Mouse (Mus musculus): ENCODE data around the gene Teddm3. TPM values are rescaled to one million over a fixed set of nuclear protein-coding genes. Genes with fewer than 3 reads are reported as not detected.

Gene Teddm3
- polyA plus RNA-seq, 1 experiment from 2014 or later = not detected

GRCm38 (mm10) chr16:21192509-21193354 lies 38.9 kb upstream of the Teddm3 start:
- H3K27ac ChIP-seq (ENCODE audit: low read depth, low read length) = no peak overlapping the region
- H3K4me2 ChIP-seq = no peak overlapping the region

GRCm38 (mm10) chr16:21191569-21191968 lies 37.8 kb upstream of the Teddm3 start:
- Histone ChIP-seq H3K4me2 (no peak overlapping the region), H3K27ac (ENCODE audit: low read depth, low read length) (no peak overlapping the region)
- WGBS (ENCODE audit: insufficient replicate concordance) = 77% methylated on average over 14 of the region's 14 CpGs

More at GRCm38 (mm10) chr16:21192509-21193354, 38.9 kb upstream of the Teddm3 start:
- ATAC-seq (replicated peaks; ENCODE audit: insufficient number of reproducible peaks, low FRiP score, low TSS enrichment) = no peak
- H3K27me3 ChIP-seq (ENCODE audit: control insufficient read depth, insufficient read depth, low read length) = peaks cover 2% of the 10 kb centered on the region; the same call in 1 of the 2 replicates
- H3K36me3 ChIP-seq (ENCODE audit: control insufficient read depth, insufficient read depth, low read length) = no peaks in the 10 kb centered on the region
- WGBS (ENCODE audit: insufficient replicate concordance) = 36% methylated on average over 7 of the region's 7 CpGs
- no peak overlapping the region for H3K4me3 ChIP-seq (ENCODE audit: low read depth, low read length)
- H3K4me1 ChIP-seq (ENCODE audit: control insufficient read depth, insufficient read depth, low read length) = no peaks in the 10 kb centered on the region
- H3K9me3 ChIP-seq (replicated peaks; ENCODE audit: control insufficient read depth, low read length) = no peaks in the 10 kb centered on the region
- H3K9ac ChIP-seq (ENCODE audit: low read depth, low read length) = no peak overlapping the region

DNA sequence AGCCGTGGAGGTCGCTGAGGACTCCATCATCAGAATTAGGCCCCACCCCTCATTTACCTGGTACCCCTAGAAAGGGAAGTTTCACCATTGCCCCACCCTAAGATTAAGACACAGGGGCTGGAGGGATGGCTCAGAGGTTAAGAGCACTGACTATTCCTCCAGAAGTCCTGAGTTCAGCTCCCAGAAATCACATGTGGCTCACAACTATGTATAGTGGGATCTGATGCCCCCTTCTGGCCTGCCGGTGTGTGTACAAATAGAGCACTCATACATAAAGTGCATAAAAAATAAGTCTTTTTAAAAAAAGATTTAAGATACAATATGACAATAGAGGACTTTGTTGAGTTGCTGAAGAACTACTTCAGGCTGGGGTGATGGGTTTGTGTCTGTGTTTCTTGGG lies 34.5 kb upstream of the Teddm3 start:
- H3K36me3 ChIP-seq (ENCODE audit: control insufficient read depth, insufficient read depth, low read length) = no peaks in the 10 kb centered on the region
- H3K27ac ChIP-seq (ENCODE audit: low read depth, low read length) = no peak overlapping the region
- H3K4me3 ChIP-seq (ENCODE audit: low read depth, low read length) = no peak overlapping the region
- H3K4me2 ChIP-seq = no peak overlapping the region
- ATAC-seq (replicated peaks; ENCODE audit: insufficient number of reproducible peaks, low FRiP score, low TSS enrichment) = no peak
- no peaks in the 10 kb centered on the region for H3K9me3 ChIP-seq (replicated peaks; ENCODE audit: control insufficient read depth, low read length)
- no peaks in the 10 kb centered on the region for H3K4me1 ChIP-seq (ENCODE audit: control insufficient read depth, insufficient read depth, low read length)
- H3K9ac ChIP-seq (ENCODE audit: low read depth, low read length) = no peak overlapping the region
- 81% methylated on average over 3 of the region's 3 CpGs for WGBS (ENCODE audit: insufficient replicate concordance)
- no peaks in the 10 kb centered on the region for H3K27me3 ChIP-seq (ENCODE audit: control insufficient read depth, insufficient read depth, low read length)

More at GRCm38 (mm10) chr16:21191569-21191968, 37.8 kb upstream of the Teddm3 start:
- Histone ChIP-seq H3K27me3 (ENCODE audit: control insufficient read depth, insufficient read depth, low read length) (peaks cover 2% of the 10 kb centered on the region; the same call in 1 of the 2 replicates), H3K4me3 (ENCODE audit: low read depth, low read length) (no peak overlapping the region), H3K36me3 (ENCODE audit: control insufficient read depth, insufficient read depth, low read length) (no peaks in the 10 kb centered on the region), H3K9me3 (replicated peaks; ENCODE audit: control insufficient read depth, low read length) (no peaks in the 10 kb centered on the region), H3K4me1 (ENCODE audit: control insufficient read depth, insufficient read depth, low read length) (no peaks in the 10 kb centered on the region), H3K9ac (ENCODE audit: low read depth, low read length) (no peak overlapping the region)
- ATAC-seq (replicated peaks; ENCODE audit: insufficient number of reproducible peaks, low FRiP score, low TSS enrichment) = no peak

GRCm38 (mm10) chr16:21187568-21187967 lies 33.8 kb upstream of the Teddm3 start:
- H3K36me3 ChIP-seq (ENCODE audit: control insufficient read depth, insufficient read depth, low read length) = no peaks in the 10 kb centered on the region
- no peak overlapping the region for H3K9ac ChIP-seq (ENCODE audit: low read depth, low read length)
- no peaks in the 10 kb centered on the region for H3K9me3 ChIP-seq (replicated peaks; ENCODE audit: control insufficient read depth, low read length)
- no peaks in the 10 kb centered on the region for H3K27me3 ChIP-seq (ENCODE audit: control insufficient read depth, insufficient read depth, low read length)
- H3K4me1 ChIP-seq (ENCODE audit: control insufficient read depth, insufficient read depth, low read length) = no peaks in the 10 kb centered on the region
- no peak for ATAC-seq (replicated peaks; ENCODE audit: insufficient number of reproducible peaks, low FRiP score, low TSS enrichment)
- WGBS (ENCODE audit: insufficient replicate concordance) = 50% methylated on average over 7 of the region's 7 CpGs
- H3K27ac ChIP-seq (ENCODE audit: low read depth, low read length) = no peak overlapping the region
- H3K4me3 ChIP-seq (ENCODE audit: low read depth, low read length) = no peak overlapping the region
- no peak overlapping the region for H3K4me2 ChIP-seq

DNA sequence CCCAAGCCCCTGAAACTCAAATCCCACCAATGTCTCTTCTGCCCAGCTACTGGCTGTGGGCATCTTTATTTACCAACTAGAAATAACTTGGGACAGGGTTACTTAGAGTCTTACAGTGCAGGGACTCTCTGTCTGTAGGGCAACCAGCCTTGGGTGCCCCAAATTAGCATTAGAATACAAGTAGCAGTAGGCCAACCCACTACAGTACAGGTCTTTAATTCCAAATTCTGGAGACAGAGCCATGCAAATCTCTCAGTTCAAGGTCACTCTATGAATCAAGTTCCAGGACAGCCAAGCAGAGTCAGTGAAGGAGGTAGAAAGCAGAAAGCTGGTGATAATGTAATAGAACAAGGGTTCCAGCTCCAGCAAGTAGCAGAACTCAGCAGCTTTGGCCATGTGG lies 30.9 kb upstream of the Teddm3 start:
- H3K4me1 ChIP-seq (ENCODE audit: control insufficient read depth, insufficient read depth, low read length) = no peaks in the 10 kb centered on the region
- no peak overlapping the region for H3K4me2 ChIP-seq
- H3K27me3 ChIP-seq (ENCODE audit: control insufficient read depth, insufficient read depth, low read length) = no peaks in the 10 kb centered on the region
- H3K27ac ChIP-seq (ENCODE audit: low read depth, low read length) = no peak overlapping the region
- no peaks in the 10 kb centered on the region for H3K9me3 ChIP-seq (replicated peaks; ENCODE audit: control insufficient read depth, low read length)
- no peak overlapping the region for H3K4me3 ChIP-seq (ENCODE audit: low read depth, low read length)
- H3K9ac ChIP-seq (ENCODE audit: low read depth, low read length) = no peak overlapping the region
- no peak for ATAC-seq (replicated peaks; ENCODE audit: insufficient number of reproducible peaks, low FRiP score, low TSS enrichment)
- H3K36me3 ChIP-seq (ENCODE audit: control insufficient read depth, insufficient read depth, low read length) = no peaks in the 10 kb centered on the region

DNA sequence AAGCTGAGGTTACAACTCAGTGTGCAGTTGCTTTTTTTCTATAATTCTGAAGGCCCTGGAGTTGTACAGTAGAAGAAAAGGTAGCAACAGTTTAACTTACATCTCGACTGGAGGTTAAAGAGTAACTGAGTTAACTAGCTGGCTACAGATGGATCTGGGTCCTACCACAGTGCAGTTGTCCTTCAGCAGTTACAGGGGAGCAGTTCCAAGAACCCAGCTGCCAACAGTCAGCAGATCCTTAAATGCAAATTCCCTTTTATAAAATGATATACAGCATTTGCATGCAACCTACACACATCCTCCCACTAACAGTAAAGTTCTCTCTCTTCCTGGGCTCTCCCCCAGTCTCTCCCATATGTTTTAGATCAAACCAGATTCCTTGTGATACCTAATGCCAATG lies 28.3 kb upstream of the Teddm3 start:
- ATAC-seq (replicated peaks; ENCODE audit: insufficient number of reproducible peaks, low FRiP score, low TSS enrichment) = no peak
- Histone ChIP-seq H3K36me3 (ENCODE audit: control insufficient read depth, insufficient read depth, low read length) (no peaks in the 10 kb centered on the region), H3K4me3 (ENCODE audit: low read depth, low read length) (no peak overlapping the region), H3K27me3 (ENCODE audit: control insufficient read depth, insufficient read depth, low read length) (no peaks in the 10 kb centered on the region), H3K9me3 (replicated peaks; ENCODE audit: control insufficient read depth, low read length) (no peaks in the 10 kb centered on the region), H3K27ac (ENCODE audit: low read depth, low read length) (no peak overlapping the region), H3K4me1 (ENCODE audit: control insufficient read depth, insufficient read depth, low read length) (no peaks in the 10 kb centered on the region), H3K4me2 (no peak overlapping the region), H3K9ac (ENCODE audit: low read depth, low read length) (no peak overlapping the region)
- 68% methylated on average over 1 of the region's 1 CpGs for WGBS (ENCODE audit: insufficient replicate concordance)

GRCm38 (mm10) chr16:21175236-21175635 lies 21.4 kb upstream of the Teddm3 start:
- H3K36me3 ChIP-seq (ENCODE audit: control insufficient read depth, insufficient read depth, low read length) = no peaks in the 10 kb centered on the region
- WGBS (ENCODE audit: insufficient replicate concordance) = no CpG with 5 or more reads among the region's 1 CpGs
- no peak for ATAC-seq (replicated peaks; ENCODE audit: insufficient number of reproducible peaks, low FRiP score, low TSS enrichment)

GRCm38 (mm10) chr16:21168730-21169129 lies 14.9 kb upstream of the Teddm3 start:
- Histone ChIP-seq H3K4me1 (ENCODE audit: control insufficient read depth, insufficient read depth, low read length) (no peaks in the 10 kb centered on the region), H3K36me3 (ENCODE audit: control insufficient read depth, insufficient read depth, low read length) (no peaks in the 10 kb centered on the region), H3K27me3 (ENCODE audit: control insufficient read depth, insufficient read depth, low read length) (no peaks in the 10 kb centered on the region), H3K9ac (ENCODE audit: low read depth, low read length) (no peak overlapping the region), H3K4me2 (no peak overlapping the region), H3K4me3 (ENCODE audit: low read depth, low read length) (no peak overlapping the region), H3K9me3 (replicated peaks; ENCODE audit: control insufficient read depth, low read length) (no peaks in the 10 kb centered on the region), H3K27ac (ENCODE audit: low read depth, low read length) (no peak overlapping the region)
- 85% methylated on average over 13 of the region's 13 CpGs for WGBS (ENCODE audit: insufficient replicate concordance)
- ATAC-seq (replicated peaks; ENCODE audit: insufficient number of reproducible peaks, low FRiP score, low TSS enrichment) = no peak

More at GRCm38 (mm10) chr16:21175236-21175635, 21.4 kb upstream of the Teddm3 start:
- no peaks in the 10 kb centered on the region for H3K9me3 ChIP-seq (replicated peaks; ENCODE audit: control insufficient read depth, low read length)
- no peaks in the 10 kb centered on the region for H3K27me3 ChIP-seq (ENCODE audit: control insufficient read depth, insufficient read depth, low read length)
- no peak overlapping the region for H3K4me2 ChIP-seq
- H3K9ac ChIP-seq (ENCODE audit: low read depth, low read length) = no peak overlapping the region
- H3K27ac ChIP-seq (ENCODE audit: low read depth, low read length) = no peak overlapping the region
- no peaks in the 10 kb centered on the region for H3K4me1 ChIP-seq (ENCODE audit: control insufficient read depth, insufficient read depth, low read length)
- H3K4me3 ChIP-seq (ENCODE audit: low read depth, low read length) = no peak overlapping the region

Data from heart, embryonic 11.5 days (tissue).